Mouse (Mus musculus) brain, embryonic 14.5 days (tissue): Measurements from ENCODE around the gene Dr1. TPM values are rescaled to one million over a fixed set of nuclear protein-coding genes. Genes with fewer than 3 reads are reported as not detected.
"Not testable (repeated sequence)": the region's sequence is repeated elsewhere in the genome, so short reads cannot be mapped to it uniquely, and the experiment has no call there.

Experiments used
- DNase-seq: peaks from one replicate; pipeline ENCODE4 v3.0.0-alpha.2; 2011; ENCODE audit warnings: low read depth
- CTCF ChIP-seq: fragments of 200-500 bp; IDR thresholded peaks from 2 replicates; pipeline ENCODE4 v1.5.1; 2012; ENCODE audit warnings: inconsistent platforms, mild to moderate bottlenecking, moderate library complexity, borderline replicate concordance; ENCODE audit not compliant: insufficient read depth, insufficient read length; ENCODE audit errors: extremely low read depth
- POLR2A ChIP-seq: fragments of 200-500 bp; IDR thresholded peaks from 2 replicates; pipeline ENCODE4 v1.6.1; 2012; ENCODE audit warnings: mild to moderate bottlenecking, inconsistent platforms, borderline replicate concordance; ENCODE audit not compliant: poor library complexity, insufficient read depth, insufficient read length, severe bottlenecking; ENCODE audit errors: extremely low read depth
- polyA plus RNA-seq: library from polyadenylated mRNA; depleted of rRNA; stranded (reverse); fragments of >200 nt; gene quantifications from 2 replicates; pipeline ENCODE4 v1.2.3, GENCODE M21; 2012; rRNA removed

Dr1 gene
- polyA plus RNA-seq, result 35.8 and 38.2 TPM in 2 replicates

DNA sequence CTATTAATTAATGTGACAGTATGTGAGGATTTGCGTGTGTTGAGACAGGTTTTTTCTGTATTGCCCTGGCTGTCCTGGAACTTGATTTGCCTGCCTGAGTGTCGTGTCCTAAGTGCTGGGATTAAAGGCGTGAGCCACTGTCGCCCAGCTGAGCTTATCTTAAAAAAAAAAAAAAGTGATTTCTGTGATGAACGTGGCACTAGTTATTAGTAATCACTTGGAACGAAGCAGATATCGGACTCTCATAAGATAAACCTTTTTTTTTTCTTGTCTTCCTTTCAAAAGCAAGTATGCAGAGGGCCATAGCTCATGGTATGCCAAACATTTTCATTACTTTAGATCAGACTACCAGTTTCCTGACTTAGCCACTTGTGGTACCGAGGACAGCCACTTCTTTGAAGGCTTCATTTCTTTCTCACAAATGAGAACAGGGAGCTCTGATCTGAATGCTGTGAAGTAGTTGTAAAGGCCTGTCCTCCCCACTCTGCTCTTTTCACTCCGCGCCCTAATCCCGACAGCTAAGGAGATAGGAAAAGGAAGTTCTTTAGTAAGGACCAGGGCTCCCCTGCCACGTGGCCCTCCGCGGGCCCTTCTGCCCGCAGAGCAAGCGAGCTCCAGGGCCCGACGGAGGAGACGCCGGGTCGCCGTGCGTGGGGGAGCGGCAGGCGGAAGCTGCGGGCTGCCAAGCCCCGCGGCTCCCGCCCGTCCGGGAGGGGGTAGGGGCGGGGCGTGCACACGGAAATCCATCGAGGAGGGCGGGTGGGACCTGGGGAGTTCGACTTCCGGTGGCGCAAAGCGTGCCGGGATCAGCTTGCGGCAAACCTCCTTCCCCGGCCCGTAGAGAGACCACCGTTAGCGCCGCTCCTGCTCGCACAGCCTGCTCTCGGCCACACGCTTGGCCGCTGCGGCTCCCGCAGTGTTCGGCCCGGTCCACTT is at the start of gene Dr1:
Gene Dr1 (plus strand): TSS at position 771 of the 936 bp plus-strand sequence.
- TF ChIP-seq POLR2A (peak; percentile 80), CTCF (no peak)
- DNase-seq, result peak; percentile 98

GRCm38 (mm10) chr5:108224077-108224476 is 44.6 kb upstream of the Dr1 start:
- TF ChIP-seq CTCF, result no peak
- TF ChIP-seq POLR2A, result no peak
- DNase-seq, result no peak

- TF ChIP-seq POLR2A (no peak), CTCF (no peak)
- no peak for DNase-seq
Observed at GRCm38 (mm10) chr5:108226159-108226558, 42.5 kb upstream of the Dr1 start.

DNA sequence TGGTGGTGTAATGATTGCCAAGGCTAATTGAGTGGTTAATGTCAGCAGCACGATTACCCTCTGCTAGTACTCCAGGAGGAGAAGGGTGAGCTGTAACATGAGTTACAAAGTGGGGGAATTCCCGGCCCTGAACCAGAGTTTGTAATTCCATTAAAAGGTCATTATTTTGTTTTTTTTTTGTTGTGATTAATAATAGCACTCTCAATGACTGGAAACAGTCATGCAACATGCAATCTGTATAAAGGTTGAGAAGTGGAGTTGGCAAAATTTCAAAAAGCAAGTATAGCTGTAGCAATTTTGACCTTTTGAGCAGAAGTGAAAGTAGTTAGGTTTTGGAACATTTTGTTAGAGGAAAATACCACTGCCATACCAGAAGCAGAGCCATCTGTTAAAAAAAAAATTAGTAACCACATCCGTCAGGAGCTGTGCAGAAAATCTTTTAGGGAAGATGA is 22.4 kb upstream of the Dr1 start:
- DNase-seq, result no peak
- no peak for TF ChIP-seq CTCF
- no peak for TF ChIP-seq POLR2A

DNA sequence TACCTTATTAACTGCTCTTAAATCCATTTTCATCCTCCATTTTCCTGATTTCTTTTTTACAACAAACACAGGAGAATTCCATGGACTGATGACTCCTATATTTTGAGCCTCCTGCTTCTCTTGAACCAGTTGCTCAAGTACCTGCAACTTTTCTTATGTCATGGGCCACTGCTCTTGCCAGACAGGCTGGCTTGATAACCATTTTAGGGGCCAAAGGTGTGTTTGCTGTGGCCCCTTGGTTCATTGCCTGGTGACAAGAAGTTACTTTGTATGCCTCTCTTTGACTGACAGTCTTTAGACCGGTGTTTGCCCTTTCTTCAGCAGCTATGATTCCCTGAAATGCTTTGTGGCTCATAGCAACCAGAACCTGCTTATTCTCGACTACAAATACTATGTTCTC is 18.7 kb upstream of the Dr1 start:
- DNase-seq, result no peak
- TF ChIP-seq CTCF, result no peak

DNA sequence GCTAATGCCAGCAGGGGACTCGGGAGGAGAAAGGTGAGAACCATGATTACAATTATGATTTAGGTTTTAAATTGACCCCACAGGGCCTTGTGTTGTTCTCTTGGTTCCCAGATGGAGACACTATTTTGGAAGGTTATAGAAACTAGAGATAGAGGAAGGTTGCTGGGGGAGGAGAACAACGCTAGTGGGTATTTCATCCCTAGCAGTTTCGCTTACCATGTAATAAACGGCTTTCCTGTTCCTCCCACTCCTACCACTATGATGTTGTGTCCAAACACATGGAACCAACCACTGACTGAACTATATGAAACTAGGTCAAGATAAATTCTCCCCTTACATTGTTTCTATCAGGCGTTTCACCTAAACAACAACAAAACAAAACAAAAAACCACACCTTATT is 13.4 kb upstream of the Dr1 start:
- TF ChIP-seq CTCF, result no peak
- no peak for TF ChIP-seq POLR2A
- no peak for DNase-seq

DNA sequence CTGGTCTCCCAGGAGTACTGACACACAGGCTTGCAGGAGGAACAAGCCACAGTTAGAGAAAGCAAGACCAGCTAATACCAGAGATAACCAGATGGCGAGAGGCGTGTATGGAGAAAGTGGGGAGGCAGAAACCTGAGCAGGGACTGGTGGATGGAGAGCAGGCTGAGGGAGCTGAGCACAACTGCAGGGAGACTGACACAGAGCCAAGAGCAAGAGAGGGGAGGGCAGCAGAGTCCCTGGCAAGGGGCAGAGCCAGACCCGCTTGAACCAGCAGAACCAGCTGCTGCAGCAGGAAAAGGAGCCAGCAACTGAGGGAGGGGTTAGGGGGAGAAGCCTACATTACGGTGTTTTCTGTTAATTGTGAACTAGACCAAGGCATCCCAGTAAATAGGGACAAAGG is 6.0 kb upstream of the Dr1 start:
- no peak for TF ChIP-seq POLR2A
- TF ChIP-seq CTCF, result no peak
- peak; percentile 46 for DNase-seq

DNA sequence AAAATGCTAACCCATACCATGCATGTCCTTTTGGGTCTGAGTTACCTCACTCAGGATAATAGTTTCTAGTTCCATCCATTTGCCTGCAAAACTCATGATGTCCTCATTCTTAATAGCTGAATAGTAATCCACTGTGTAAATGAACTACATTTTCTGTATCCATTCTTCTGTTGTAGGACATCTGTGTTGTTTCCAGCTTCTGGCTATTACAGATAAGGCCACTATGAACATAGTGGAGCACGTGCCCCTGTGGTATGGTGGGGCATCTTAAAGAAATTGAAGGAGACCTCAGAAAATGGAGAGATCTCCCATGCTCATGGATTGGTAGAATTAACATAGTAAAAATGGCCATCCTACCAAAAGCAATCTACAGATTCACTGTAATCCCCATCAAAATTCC is 4.9 kb upstream of the Dr1 start:
- DNase-seq, result not testable (repeated sequence)

DNA sequence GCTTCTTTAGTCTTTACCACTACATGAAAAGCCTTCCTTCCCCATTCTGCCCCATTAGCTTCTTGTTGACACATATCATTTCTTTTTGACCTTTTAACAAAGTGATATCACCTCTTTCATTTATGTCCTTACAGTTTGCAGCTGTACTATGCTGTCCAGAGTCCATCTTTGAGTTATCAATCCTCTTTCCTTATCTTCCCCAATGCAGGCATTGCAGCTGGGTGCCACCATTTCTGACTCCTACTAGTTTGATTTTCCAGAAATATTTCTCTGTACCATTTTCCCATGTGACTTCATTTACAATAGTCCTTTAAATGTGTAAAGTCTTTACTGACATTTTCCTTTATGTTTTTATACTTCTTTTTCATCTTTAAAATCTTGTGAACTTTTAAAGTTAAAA is 1.7 kb upstream of the Dr1 start:
- DNase-seq, result no peak
- TF ChIP-seq POLR2A (no peak), CTCF (no peak)

DNA sequence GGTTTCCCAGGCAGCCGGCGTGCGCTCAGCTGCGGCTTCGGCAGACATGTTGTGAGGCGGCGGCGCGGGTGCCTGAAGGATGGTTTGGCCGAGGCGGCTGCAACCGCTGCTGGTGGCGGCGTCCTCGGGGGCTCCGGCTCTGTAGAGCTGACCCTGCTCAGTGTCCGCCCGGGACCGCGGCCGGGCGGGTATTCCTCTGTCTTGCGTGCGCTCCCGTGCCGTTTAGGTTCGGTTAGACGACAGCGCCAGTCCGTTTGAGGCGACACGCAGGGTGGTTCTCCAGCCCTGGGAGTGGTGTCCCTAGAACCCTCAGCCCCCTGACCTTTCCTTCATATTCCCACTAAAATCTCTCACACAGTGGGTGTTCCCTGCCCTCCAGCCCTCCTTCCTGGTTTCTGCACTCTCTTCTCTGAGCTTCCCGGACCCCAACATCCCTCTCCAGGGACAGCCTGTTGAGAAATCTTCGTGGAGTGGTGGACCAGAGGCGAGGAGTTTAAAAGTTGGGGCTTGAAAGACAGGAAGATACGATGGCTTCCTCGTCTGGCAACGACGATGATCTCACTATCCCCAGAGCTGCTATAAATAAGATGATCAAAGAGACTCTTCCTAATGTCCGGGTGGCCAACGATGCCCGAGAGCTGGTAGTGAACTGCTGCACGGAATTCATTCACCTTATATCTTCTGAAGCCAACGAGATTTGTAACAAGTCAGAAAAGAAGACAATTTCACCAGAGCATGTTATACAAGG is 540 bp downstream of the Dr1 start:
- TF ChIP-seq CTCF (no peak), POLR2A (no peak)
- peak; percentile 12 for DNase-seq

- TF ChIP-seq CTCF (no peak), POLR2A (no peak)
- DNase-seq, result no peak
Observed at GRCm38 (mm10) chr5:108269811-108270151, 1.1 kb downstream of the Dr1 start.

GRCm38 (mm10) chr5:108270415-108270814 is 1.7 kb downstream of the Dr1 start:
- no peak for DNase-seq
- TF ChIP-seq POLR2A, result no peak
- no peak for TF ChIP-seq CTCF

DNA sequence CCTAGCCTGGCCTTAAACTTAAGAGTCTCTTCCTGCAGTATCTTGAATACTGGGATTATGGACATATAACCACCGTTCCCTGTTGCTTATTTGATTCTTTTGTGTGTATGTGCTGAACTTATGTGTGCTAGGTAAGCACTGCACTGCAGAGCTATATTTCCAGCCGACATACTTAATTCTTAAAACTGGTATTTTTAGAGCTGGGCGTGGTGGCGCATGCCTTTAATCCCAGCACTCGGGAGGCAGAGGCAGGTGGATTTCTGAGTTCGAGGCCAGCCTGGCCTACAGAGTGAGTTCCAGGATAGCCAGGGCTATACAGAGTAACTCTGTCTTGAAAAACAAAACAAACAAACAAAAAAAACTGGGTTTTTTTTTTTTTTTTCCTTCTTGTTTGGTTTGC is 2.6 kb downstream of the Dr1 start:
- DNase-seq, result not testable (repeated sequence)
